Mouse (Mus musculus): ENCODE measurements at regions not wholly inside any gene's neighbourhood (a gene's known extent, or its start where the extent isn't known, plus 50 kb on each side); places are given as distances from the start of the nearest gene placed in this dataset.

DNA sequence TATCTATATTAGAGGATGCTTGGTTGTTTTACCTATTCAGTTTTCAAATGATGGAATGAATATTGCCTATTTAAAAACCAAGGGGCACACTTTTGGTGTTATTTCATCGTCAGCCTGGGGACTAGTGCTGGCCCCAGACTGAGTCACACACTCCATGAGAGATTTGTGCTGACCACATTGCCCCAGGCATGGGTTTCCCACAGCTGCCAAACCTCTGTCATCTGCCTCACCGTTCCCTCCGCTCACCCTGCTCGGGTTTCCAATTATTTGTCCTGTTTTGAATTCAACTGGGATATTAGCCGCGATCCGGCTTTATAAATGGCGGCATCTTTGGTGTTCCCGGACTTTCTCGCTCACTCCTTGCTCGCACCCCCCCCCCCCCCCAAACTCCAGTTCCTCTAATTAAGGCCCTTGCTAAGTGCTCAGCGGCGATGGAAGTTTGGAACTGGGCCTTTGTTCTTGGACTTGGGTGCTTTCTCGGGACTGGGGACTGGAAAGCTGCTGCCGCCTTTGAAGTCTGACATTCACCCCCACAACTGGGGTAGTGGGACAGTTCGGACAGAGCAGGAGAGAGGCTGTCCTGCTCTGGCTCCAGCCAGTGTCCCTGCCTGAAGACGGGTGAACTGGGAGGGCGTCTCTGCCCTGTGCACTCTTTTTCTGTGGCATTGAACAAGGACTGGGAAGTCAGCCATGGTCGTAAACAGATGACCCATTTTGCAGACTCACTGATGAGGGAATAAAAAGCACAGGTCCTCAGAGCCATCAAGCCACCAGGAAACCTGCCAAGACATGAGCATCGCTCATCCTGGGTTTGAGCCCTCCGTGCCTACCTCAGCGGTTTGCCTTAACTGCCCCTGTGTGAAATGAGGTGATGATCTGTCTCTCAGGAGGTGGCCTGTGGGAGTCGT lies 67.2 kb upstream of the Mrps22 start:
- TF ChIP-seq ZC3H11A (IDR thresholded peaks at IDR 0.05; ENCODE audit: borderline replicate concordance, low read depth, low read length) (no peak), MAFK (IDR thresholded peaks at IDR 0.05; ENCODE audit: insufficient read depth, low read depth, low read length) (no peak), HCFC1 (IDR thresholded peaks at IDR 0.05; ENCODE audit: borderline replicate concordance, insufficient read depth, low read length) (no peak), ZNF384 (IDR thresholded peaks at IDR 0.05; ENCODE audit: low read depth, low read length) (no peak)

All from ES-E14 (cell line).